Mouse (Mus musculus): ENCODE measurements around the gene Prl5a1. TPM values are rescaled to one million over a fixed set of nuclear protein-coding genes. Genes with fewer than 3 reads are reported as not detected.

Prl5a1 gene
- total RNA-seq (2021): not detected in 2 replicates
- long read RNA-seq: 0 reads

DNA sequence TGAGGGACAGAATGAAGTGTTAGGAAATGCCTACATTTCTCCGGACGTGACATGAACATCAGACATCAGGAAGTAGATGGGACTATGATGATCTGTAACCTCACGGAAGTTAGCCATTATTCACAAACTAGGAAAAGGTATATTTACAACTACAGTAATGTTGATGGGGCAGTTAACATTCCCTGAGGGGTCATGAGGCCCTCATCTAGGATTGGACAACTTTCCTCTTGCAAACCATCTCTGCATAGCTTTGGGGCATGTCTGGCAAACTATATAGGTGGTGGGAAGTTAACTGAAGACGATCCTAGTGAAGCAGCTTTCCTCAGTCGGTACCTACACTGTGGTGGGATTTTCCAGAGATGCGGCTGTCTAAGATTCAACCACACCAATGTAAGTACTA, at the start of gene Prl5a1:
TSS of gene Prl5a1 (plus strand) at position 301 of the 400 bp plus-strand sequence.
- no peak for DNase-seq

DNA sequence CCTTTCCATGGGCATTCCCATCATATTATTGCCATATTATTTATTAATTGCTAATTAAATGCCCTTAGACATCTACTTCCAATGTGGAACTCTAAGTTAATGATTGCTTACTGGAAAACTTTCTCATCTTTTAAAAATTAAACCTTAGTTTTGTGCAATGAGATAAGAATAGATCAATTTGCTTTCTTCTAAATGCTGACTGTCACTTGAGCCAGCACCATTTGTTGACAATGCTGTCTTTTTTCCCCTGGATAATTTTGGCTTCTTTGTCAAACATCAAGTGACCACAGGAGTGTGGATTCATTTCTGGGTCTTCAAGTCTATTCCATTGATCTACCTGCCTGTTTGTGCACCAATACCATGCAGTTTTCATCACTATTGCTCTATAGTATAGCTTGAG, 46.1 kb upstream of the Prl5a1 start:
- no peak for DNase-seq

DNA sequence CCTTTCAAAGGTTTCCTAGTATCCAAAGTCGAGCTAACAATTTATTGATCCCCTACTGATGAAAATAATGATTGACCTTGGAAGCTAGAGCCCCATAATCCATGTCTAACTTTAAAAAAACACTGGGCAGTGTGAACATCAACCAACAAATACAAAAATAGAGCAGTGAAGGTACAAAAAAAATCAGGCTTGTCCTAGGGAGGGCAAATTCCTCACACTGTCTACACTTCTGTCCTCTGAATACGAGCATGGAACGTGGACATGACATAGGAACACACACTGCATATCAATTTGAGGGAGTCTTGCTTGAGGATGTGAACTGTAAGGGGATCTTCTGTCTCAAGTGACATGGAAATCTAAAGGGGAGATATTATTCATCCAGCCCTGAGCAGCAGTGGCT, 33.7 kb upstream of the Prl5a1 start:
- DNase-seq: no peak

DNA sequence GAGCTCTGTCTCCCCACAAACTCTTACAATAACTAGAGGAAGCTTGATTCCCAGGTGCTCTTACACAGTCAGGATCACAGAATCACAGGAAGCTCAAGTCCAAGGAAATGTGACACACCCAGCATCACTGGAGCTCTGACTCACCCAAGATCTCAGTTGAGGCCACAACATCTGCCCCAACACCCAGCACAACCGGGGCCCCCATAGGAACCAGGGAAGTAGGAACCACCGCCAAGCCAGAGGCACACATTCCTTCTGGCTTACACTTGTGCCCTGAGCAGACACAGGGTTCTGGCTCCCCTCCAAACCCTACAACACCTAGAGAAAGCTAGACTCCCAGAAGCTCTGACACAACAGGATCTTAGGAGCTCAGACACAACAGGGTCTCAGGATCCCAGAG, 9.5 kb upstream of the Prl5a1 start:
- no peak for DNase-seq

DNA sequence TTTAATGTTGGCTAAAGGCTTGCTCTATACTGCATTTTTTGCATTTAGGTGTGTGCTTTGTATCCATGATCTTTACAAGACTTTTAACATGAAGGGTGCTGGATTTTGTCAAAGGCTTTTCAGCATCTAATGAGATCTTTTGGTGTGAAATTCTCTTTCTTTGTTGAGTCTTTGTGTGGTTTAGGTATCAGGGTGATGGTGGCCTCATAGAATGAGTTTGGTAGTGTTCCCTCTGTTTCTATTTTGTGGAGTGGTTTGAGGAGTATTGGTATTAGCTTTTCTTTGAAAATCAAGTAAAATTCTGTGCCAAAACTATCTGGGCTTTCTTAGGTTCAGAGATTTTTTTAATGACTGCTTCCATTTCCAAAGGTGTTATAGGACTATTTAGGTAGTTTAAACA, 6.5 kb upstream of the Prl5a1 start:
- no peak for DNase-seq

Other genes starting within 250 kb of the Prl5a1 start
- gene Prl4a1, start 126.3 kb upstream of the Prl5a1 start, total RNA-seq (2021): not detected in 2 replicates
- gene Gm11361, start 115.0 kb downstream of the Prl5a1 start, total RNA-seq (2021): 109 and 154 TPM in 2 replicates